Mouse (Mus musculus): ENCODE data around the gene Rps16. TPM values are rescaled to one million over a fixed set of nuclear protein-coding genes. Genes with fewer than 3 reads are reported as not detected.

The Rps16 gene
- total and polyA plus RNA-seq, 2 experiments, result 110 to 577 TPM

GRCm38 (mm10) chr7:28372251-28373108, 22.0 kb downstream of the Rps16 start, which contains the start of gene Plekhg2:
Gene Plekhg2 (minus strand): TSS chr7:28372599.
- Histone ChIP-seq H3K79me2 (ENCODE audit: control insufficient read depth, insufficient read depth, low read length) (peaks cover 5% of the 10 kb centered on the region), H3K4me3 (ENCODE audit: insufficient read depth, low read depth, low read length) (peak within 1 kb of the TSS; percentile 84), H3K27me3 (ENCODE audit: control insufficient read depth, insufficient read depth, low read length) (no peaks in the 10 kb centered on the region), H3K27ac (replicated peaks; ENCODE audit: insufficient read depth, low read depth, low read length) (peak within 1 kb of the TSS; percentile 70), H3K9ac (ENCODE audit: low read depth, low read length) (peak within 1 kb of the TSS; percentile 81), H3K36me3 (ENCODE audit: control insufficient read depth, insufficient read depth, low read length) (peaks cover 4% of the 10 kb centered on the region; the same call in 1 of the 2 replicates), H3K4me1 (ENCODE audit: control insufficient read depth, insufficient read depth, low read length) (peaks cover 3% of the 10 kb centered on the region; the same call in 1 of the 2 replicates)
- under 1% methylated on average over 61 of the region's 66 CpGs for WGBS
- 0 out of 2 replicates have a peak, but pooled peaks have one; percentile 27 for TF ChIP-seq POLR2A (IDR thresholded peaks at IDR 0.05; ENCODE audit: extremely low read depth, insufficient read depth, low read length)
- peak; percentile 58 for TF ChIP-seq CTCF (IDR thresholded peaks at IDR 0.05; ENCODE audit: low read depth, low read length)
- peak; percentile 98 for DNase-seq (ENCODE audit: extremely low read depth, low read depth, low spot score)

GRCm38 (mm10) chr7:28373131-28373581, 22.7 kb downstream of the Rps16 start:
- Histone ChIP-seq H3K4me1 (ENCODE audit: control insufficient read depth, insufficient read depth, low read length) (peaks cover 3% of the 10 kb centered on the region; the same call in 1 of the 2 replicates), H3K9ac (ENCODE audit: low read depth, low read length) (peak overlapping the region; percentile 66)
- DNase-seq (ENCODE audit: extremely low read depth, low read depth, low spot score), result peak; percentile 76

GRCm38 (mm10) chr7:28373891-28374495, 23.5 kb downstream of the Rps16 start:
- H3K27me3 ChIP-seq (ENCODE audit: control insufficient read depth, insufficient read depth, low read length), result no peaks in the 10 kb centered on the region
- peaks cover 8% of the 10 kb centered on the region for H3K36me3 ChIP-seq (ENCODE audit: control insufficient read depth, insufficient read depth, low read length)
- TF ChIP-seq POLR2A (IDR thresholded peaks at IDR 0.05; ENCODE audit: extremely low read depth, insufficient read depth, low read length), result no peak
- TF ChIP-seq CTCF (IDR thresholded peaks at IDR 0.05; ENCODE audit: low read depth, low read length), result no peak
- peaks cover 20% of the 10 kb centered on the region for H3K79me2 ChIP-seq (ENCODE audit: control insufficient read depth, insufficient read depth, low read length)
- H3K9ac ChIP-seq (ENCODE audit: low read depth, low read length), result no peak overlapping the region
- peak overlapping the region; percentile 5; the same call in 1 of the 2 replicates for H3K27ac ChIP-seq (replicated peaks; ENCODE audit: insufficient read depth, low read depth, low read length)
- peaks cover 3% of the 10 kb centered on the region; the same call in 1 of the 2 replicates for H3K4me1 ChIP-seq (ENCODE audit: control insufficient read depth, insufficient read depth, low read length)
- WGBS, result 67% methylated on average over 7 of the region's 7 CpGs
- no peak for DNase-seq (ENCODE audit: extremely low read depth, low read depth, low spot score)
- no peak overlapping the region for H3K4me3 ChIP-seq (ENCODE audit: insufficient read depth, low read depth, low read length)

More at GRCm38 (mm10) chr7:28373131-28373581, 22.7 kb downstream of the Rps16 start:
- H3K27ac ChIP-seq (replicated peaks; ENCODE audit: insufficient read depth, low read depth, low read length), result peak overlapping the region; percentile 70
- under 1% methylated on average over 9 of the region's 9 CpGs for WGBS
- H3K27me3 ChIP-seq (ENCODE audit: control insufficient read depth, insufficient read depth, low read length), result no peaks in the 10 kb centered on the region
- TF ChIP-seq POLR2A (IDR thresholded peaks at IDR 0.05; ENCODE audit: extremely low read depth, insufficient read depth, low read length) (no peak), CTCF (IDR thresholded peaks at IDR 0.05; ENCODE audit: low read depth, low read length) (no peak)
- peaks cover 8% of the 10 kb centered on the region for H3K36me3 ChIP-seq (ENCODE audit: control insufficient read depth, insufficient read depth, low read length)
- H3K79me2 ChIP-seq (ENCODE audit: control insufficient read depth, insufficient read depth, low read length), result peaks cover 12% of the 10 kb centered on the region
- peak overlapping the region; percentile 41 for H3K4me3 ChIP-seq (ENCODE audit: insufficient read depth, low read depth, low read length)

- peak; percentile 28 for DNase-seq (ENCODE audit: extremely low read depth, low read depth, low spot score)
- no peak overlapping the region for H3K4me3 ChIP-seq (ENCODE audit: insufficient read depth, low read depth, low read length)
- no peak overlapping the region for H3K9ac ChIP-seq (ENCODE audit: low read depth, low read length)
- H3K4me1 ChIP-seq (ENCODE audit: control insufficient read depth, insufficient read depth, low read length), result peaks cover 3% of the 10 kb centered on the region; the same call in 1 of the 2 replicates
- peak overlapping the region; percentile 97 for H3K27ac ChIP-seq (replicated peaks; ENCODE audit: insufficient read depth, low read depth, low read length)
- no peaks in the 10 kb centered on the region for H3K27me3 ChIP-seq (ENCODE audit: control insufficient read depth, insufficient read depth, low read length)
- TF ChIP-seq CTCF (IDR thresholded peaks at IDR 0.05; ENCODE audit: low read depth, low read length) (no peak), POLR2A (IDR thresholded peaks at IDR 0.05; ENCODE audit: extremely low read depth, insufficient read depth, low read length) (no peak)
- H3K36me3 ChIP-seq (ENCODE audit: control insufficient read depth, insufficient read depth, low read length), result peaks cover 8% of the 10 kb centered on the region
- peaks cover 20% of the 10 kb centered on the region for H3K79me2 ChIP-seq (ENCODE audit: control insufficient read depth, insufficient read depth, low read length)
- 56% methylated on average over 10 of the region's 10 CpGs for WGBS
These were observed 24.2 kb downstream of the Rps16 start for GRCm38 (mm10) chr7:28374647-28375046.

GRCm38 (mm10) chr7:28375176-28375921, 24.9 kb downstream of the Rps16 start:
- peaks cover 8% of the 10 kb centered on the region for H3K36me3 ChIP-seq (ENCODE audit: control insufficient read depth, insufficient read depth, low read length)
- H3K4me1 ChIP-seq (ENCODE audit: control insufficient read depth, insufficient read depth, low read length), result peaks cover 5% of the 10 kb centered on the region; the same call in 1 of the 2 replicates

More at GRCm38 (mm10) chr7:28375176-28375921, 24.9 kb downstream of the Rps16 start:
- Histone ChIP-seq H3K27ac (replicated peaks; ENCODE audit: insufficient read depth, low read depth, low read length) (peak overlapping the region; percentile 97), H3K4me3 (ENCODE audit: insufficient read depth, low read depth, low read length) (peak overlapping the region; percentile 24), H3K79me2 (ENCODE audit: control insufficient read depth, insufficient read depth, low read length) (peaks cover 20% of the 10 kb centered on the region), H3K9ac (ENCODE audit: low read depth, low read length) (peak overlapping the region; percentile 67), H3K27me3 (ENCODE audit: control insufficient read depth, insufficient read depth, low read length) (no peaks in the 10 kb centered on the region)
- peak; percentile 77 for DNase-seq (ENCODE audit: extremely low read depth, low read depth, low spot score)
- TF ChIP-seq CTCF (IDR thresholded peaks at IDR 0.05; ENCODE audit: low read depth, low read length), result no peak
- peak; percentile 81; the same call in 1 of the 2 replicates for TF ChIP-seq POLR2A (IDR thresholded peaks at IDR 0.05; ENCODE audit: extremely low read depth, insufficient read depth, low read length)
- WGBS, result under 1% methylated on average over 35 of the region's 36 CpGs

All from liver, adult 2 months (tissue).